Mouse (Mus musculus): ENCODE measurements around the gene Slc45a1. TPM values are rescaled to one million over a fixed set of nuclear protein-coding genes. Genes with fewer than 3 reads are reported as not detected.
A peak's percentile ranks its signal among the peaks of the same experiment; 100 is the strongest.

Gene Slc45a1
- polyA plus RNA-seq (2012; fragmentation: generic; extraction: Trizol): not detected

GRCm38 (mm10) chr4:150651390-150652277 lies at the start of gene Slc45a1:
Gene Slc45a1 (minus strand): TSS chr4:150652174.
- Histone ChIP-seq H3ac (ENCODE audit: control insufficient read depth, insufficient read length) (no peak within 1 kb of the TSS), H3K4me3 (no peak within 1 kb of the TSS), H3K79me2 (ENCODE audit: control insufficient read depth, insufficient read depth) (no peaks in the 10 kb centered on the region), H3K4me2 (ENCODE audit: low read depth) (no peak within 1 kb of the TSS), H3K27me3 (ENCODE audit: control insufficient read depth, insufficient read depth, insufficient read length) (no peaks in the 10 kb centered on the region), H3K36me3 (ENCODE audit: control insufficient read depth, insufficient read depth) (no peaks in the 10 kb centered on the region)
- no peak for TF ChIP-seq REST (IDR thresholded peaks at IDR 0.05; ENCODE audit: insufficient read depth, insufficient read length)
- no peak for TF ChIP-seq POLR2AphosphoS2 (IDR thresholded peaks at IDR 0.05; ENCODE audit: insufficient read length, low read depth)
- no peak for TF ChIP-seq CEBPB (IDR thresholded peaks at IDR 0.05; ENCODE audit: insufficient read depth, poor library complexity, severe bottlenecking)
- TF ChIP-seq POLR2A (IDR thresholded peaks at IDR 0.05; ENCODE audit: insufficient read length, low read depth): no peak
- TF ChIP-seq USF1 (IDR thresholded peaks at IDR 0.05; ENCODE audit: low read depth): no peak

GRCm38 (mm10) chr4:150700849-150701248 lies 48.9 kb upstream of the Slc45a1 start:
- no peaks in the 10 kb centered on the region for H3K36me3 ChIP-seq (ENCODE audit: control insufficient read depth, insufficient read depth)
- H3K4me2 ChIP-seq (ENCODE audit: low read depth): no peak overlapping the region
- TF ChIP-seq MYOG (IDR thresholded peaks at IDR 0.05; ENCODE audit: control insufficient read depth in 1 of 3, insufficient read depth in 1 of 3, insufficient read length in 2 of 3, low read depth in 2 of 3) (no peak), MYOD1 (IDR thresholded peaks at IDR 0.05; ENCODE audit: control insufficient read depth in 1 of 3, insufficient read length in 2 of 3, low read depth in 2 of 3) (no peak), REST (IDR thresholded peaks at IDR 0.05; ENCODE audit: insufficient read depth, insufficient read length) (no peak), SRF (IDR thresholded peaks at IDR 0.05; ENCODE audit: control insufficient read depth, insufficient read length, low read depth) (no peak), CEBPB (IDR thresholded peaks at IDR 0.05; ENCODE audit: insufficient read depth, poor library complexity, severe bottlenecking) (no peak), USF1 (IDR thresholded peaks at IDR 0.05; ENCODE audit: low read depth) (no peak), TCF12 (IDR thresholded peaks at IDR 0.05; ENCODE audit: insufficient read depth, poor library complexity, severe bottlenecking) (no peak), TCF3 (IDR thresholded peaks at IDR 0.05; ENCODE audit: insufficient read length, low read depth) (no peak), POLR2A (IDR thresholded peaks at IDR 0.05; ENCODE audit: insufficient read length, low read depth) (no peak), E2F4 (IDR thresholded peaks at IDR 0.05; ENCODE audit: insufficient read depth) (no peak), MAX (IDR thresholded peaks at IDR 0.05; ENCODE audit: low read depth) (no peak), POLR2AphosphoS2 (IDR thresholded peaks at IDR 0.05; ENCODE audit: insufficient read length, low read depth) (no peak)
- H3K4me3 ChIP-seq: no peak overlapping the region
- no peak overlapping the region for H3ac ChIP-seq (ENCODE audit: control insufficient read depth, insufficient read length)
- H3K79me2 ChIP-seq (ENCODE audit: control insufficient read depth, insufficient read depth): no peaks in the 10 kb centered on the region
- no peaks in the 10 kb centered on the region for H3K27me3 ChIP-seq (ENCODE audit: control insufficient read depth, insufficient read depth, insufficient read length)

DNA sequence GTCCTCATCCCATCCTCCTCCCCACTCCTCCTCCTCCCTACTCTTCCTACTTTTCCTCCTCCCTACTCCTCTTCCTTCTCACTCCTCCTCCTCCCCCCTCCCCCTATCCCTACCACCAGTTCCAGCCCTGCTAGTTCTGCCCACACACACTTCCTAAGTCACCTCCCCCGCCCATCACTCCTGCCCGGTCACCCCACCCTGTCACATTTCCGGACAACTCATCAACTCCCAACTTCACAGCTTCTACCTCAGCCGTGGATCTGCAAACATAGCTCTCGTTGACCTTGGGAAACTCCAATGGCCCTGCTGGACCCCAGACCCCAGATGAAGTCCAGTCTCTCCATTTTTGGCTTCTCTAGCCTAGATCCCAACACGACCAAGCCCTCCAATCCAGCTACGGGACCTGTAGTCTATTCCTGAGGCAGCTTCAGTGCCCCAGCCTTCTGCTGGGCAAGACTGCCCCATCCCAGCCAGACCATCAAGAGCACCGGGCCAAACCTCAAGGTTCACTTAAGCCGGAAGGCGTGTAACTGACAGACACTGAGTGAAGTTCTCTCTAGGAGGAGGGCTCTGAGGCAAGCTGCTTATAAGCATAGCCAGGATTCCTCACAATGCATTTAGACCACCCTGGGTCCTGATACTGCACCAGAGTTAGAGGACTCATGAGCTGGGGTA lies 42.6 kb upstream of the Slc45a1 start:
- Histone ChIP-seq H3K4me2 (ENCODE audit: low read depth) (peak overlapping the region; percentile 57), H3K36me3 (ENCODE audit: control insufficient read depth, insufficient read depth) (no peaks in the 10 kb centered on the region), H3K4me3 (no peak overlapping the region), H3K27me3 (ENCODE audit: control insufficient read depth, insufficient read depth, insufficient read length) (no peaks in the 10 kb centered on the region), H3K79me2 (ENCODE audit: control insufficient read depth, insufficient read depth) (no peaks in the 10 kb centered on the region), H3ac (ENCODE audit: control insufficient read depth, insufficient read length) (no peak overlapping the region)
- TF ChIP-seq MAX (IDR thresholded peaks at IDR 0.05; ENCODE audit: low read depth): no peak
- TF ChIP-seq REST (IDR thresholded peaks at IDR 0.05; ENCODE audit: insufficient read depth, insufficient read length): no peak
- no peak for TF ChIP-seq USF1 (IDR thresholded peaks at IDR 0.05; ENCODE audit: low read depth)
- TF ChIP-seq TCF3 (IDR thresholded peaks at IDR 0.05; ENCODE audit: insufficient read length, low read depth): no peak

GRCm38 (mm10) chr4:150692861-150693403 lies 41.0 kb upstream of the Slc45a1 start:
- Histone ChIP-seq H3K4me3 (no peak overlapping the region), H3K79me2 (ENCODE audit: control insufficient read depth, insufficient read depth) (no peaks in the 10 kb centered on the region), H3K27me3 (ENCODE audit: control insufficient read depth, insufficient read depth, insufficient read length) (no peaks in the 10 kb centered on the region), H3K36me3 (ENCODE audit: control insufficient read depth, insufficient read depth) (no peaks in the 10 kb centered on the region), H3ac (ENCODE audit: control insufficient read depth, insufficient read length) (no peak overlapping the region), H3K4me2 (ENCODE audit: low read depth) (no peak overlapping the region)
- no peak for TF ChIP-seq MYOG (IDR thresholded peaks at IDR 0.05; ENCODE audit: control insufficient read depth in 1 of 3, insufficient read depth in 1 of 3, insufficient read length in 2 of 3, low read depth in 2 of 3)
- no peak for TF ChIP-seq E2F4 (IDR thresholded peaks at IDR 0.05; ENCODE audit: insufficient read depth)
- no peak for TF ChIP-seq TCF3 (IDR thresholded peaks at IDR 0.05; ENCODE audit: insufficient read length, low read depth)
- no peak for TF ChIP-seq MYOD1 (IDR thresholded peaks at IDR 0.05; ENCODE audit: control insufficient read depth in 1 of 3, insufficient read length in 2 of 3, low read depth in 2 of 3)
- no peak for TF ChIP-seq USF1 (IDR thresholded peaks at IDR 0.05; ENCODE audit: low read depth)
- no peak for TF ChIP-seq REST (IDR thresholded peaks at IDR 0.05; ENCODE audit: insufficient read depth, insufficient read length)
- TF ChIP-seq SRF (IDR thresholded peaks at IDR 0.05; ENCODE audit: control insufficient read depth, insufficient read length, low read depth): no peak
- no peak for TF ChIP-seq POLR2A (IDR thresholded peaks at IDR 0.05; ENCODE audit: insufficient read length, low read depth)

- Histone ChIP-seq H3ac (ENCODE audit: control insufficient read depth, insufficient read length) (no peak overlapping the region), H3K4me3 (no peak overlapping the region), H3K36me3 (ENCODE audit: control insufficient read depth, insufficient read depth) (no peaks in the 10 kb centered on the region), H3K27me3 (ENCODE audit: control insufficient read depth, insufficient read depth, insufficient read length) (no peaks in the 10 kb centered on the region), H3K4me2 (ENCODE audit: low read depth) (no peak overlapping the region), H3K79me2 (ENCODE audit: control insufficient read depth, insufficient read depth) (no peaks in the 10 kb centered on the region)
- TF ChIP-seq REST (IDR thresholded peaks at IDR 0.05; ENCODE audit: insufficient read depth, insufficient read length): no peak
- TF ChIP-seq SRF (IDR thresholded peaks at IDR 0.05; ENCODE audit: control insufficient read depth, insufficient read length, low read depth): no peak
Measured at GRCm38 (mm10) chr4:150690759-150691158, 38.8 kb upstream of the Slc45a1 start.

Measured in myocyte (in vitro differentiated cells).